Mouse (Mus musculus): ENCODE measurements around the gene Kif21a. TPM values are rescaled to one million over a fixed set of nuclear protein-coding genes. Genes with fewer than 3 reads are reported as not detected.

Kif21a gene
- polyA plus RNA-seq, 1 experiment from 2014 or later = 13.2 TPM

- peaks cover 9% of the 10 kb centered on the region; the same call in 1 of the 2 replicates for H3K36me3 ChIP-seq (ENCODE audit: control insufficient read depth, insufficient read depth, low read length)
- DNase-seq (ENCODE audit: low spot score) = no peak
- H3K9me3 ChIP-seq (ENCODE audit: control insufficient read depth, low read length) = no peaks in the 10 kb centered on the region
- no peak overlapping the region for H3K4me2 ChIP-seq (ENCODE audit: low read depth, low read length)
- no peak for ATAC-seq (ENCODE audit: low read depth)
- H3K4me1 ChIP-seq (ENCODE audit: control insufficient read depth, insufficient read depth, low read length) = no peaks in the 10 kb centered on the region
- no peak overlapping the region for H3K9ac ChIP-seq (ENCODE audit: low read depth, low read length)
- no peak overlapping the region for H3K27ac ChIP-seq (replicated peaks; ENCODE audit: low read depth, low read length)
- H3K4me3 ChIP-seq (ENCODE audit: low read depth, low read length) = no peak overlapping the region
- WGBS = 84% methylated on average over 1 of the region's 1 CpGs
- no peaks in the 10 kb centered on the region for H3K27me3 ChIP-seq (replicated peaks; ENCODE audit: control insufficient read depth, insufficient read depth, low read length)
Measured at GRCm38 (mm10) chr15:90938469-90938868, 111.3 kb downstream of the Kif21a start.

- peak; percentile 26 for DNase-seq (ENCODE audit: low spot score)
- Histone ChIP-seq H3K4me1 (ENCODE audit: control insufficient read depth, insufficient read depth, low read length) (no peaks in the 10 kb centered on the region), H3K27ac (replicated peaks; ENCODE audit: low read depth, low read length) (no peak overlapping the region), H3K27me3 (replicated peaks; ENCODE audit: control insufficient read depth, insufficient read depth, low read length) (no peaks in the 10 kb centered on the region), H3K4me2 (ENCODE audit: low read depth, low read length) (no peak overlapping the region), H3K9ac (ENCODE audit: low read depth, low read length) (no peak overlapping the region), H3K4me3 (ENCODE audit: low read depth, low read length) (no peak overlapping the region), H3K9me3 (ENCODE audit: control insufficient read depth, low read length) (no peaks in the 10 kb centered on the region), H3K36me3 (ENCODE audit: control insufficient read depth, insufficient read depth, low read length) (peaks cover 9% of the 10 kb centered on the region; the same call in 1 of the 2 replicates)
- no peak for ATAC-seq (ENCODE audit: low read depth)
- WGBS = 66% methylated on average over 6 of the region's 6 CpGs
Measured at GRCm38 (mm10) chr15:90935579-90935978, 114.2 kb downstream of the Kif21a start.

DNA sequence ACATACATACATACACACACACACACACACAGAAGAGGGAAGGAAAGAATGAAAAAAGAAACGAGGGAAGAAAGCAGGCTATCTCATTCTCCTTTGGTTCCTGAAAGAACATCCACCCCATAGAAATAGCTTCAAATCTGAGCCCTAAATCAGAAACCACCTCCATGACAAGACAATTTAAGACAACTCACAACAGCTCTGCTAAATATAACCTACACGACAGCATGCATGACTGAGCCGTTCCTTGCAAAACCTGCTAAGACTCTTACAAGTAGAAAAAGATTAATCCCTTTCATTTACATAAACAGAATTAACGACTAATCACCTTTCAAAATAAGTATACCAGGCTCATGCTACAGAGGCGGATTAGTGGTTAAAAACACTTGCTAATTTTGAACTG lies 118.3 kb downstream of the Kif21a start:
- no peak overlapping the region for H3K9ac ChIP-seq (ENCODE audit: low read depth, low read length)
- WGBS = 76% methylated on average over 5 of the region's 5 CpGs
- DNase-seq (ENCODE audit: low spot score) = no peak
- no peak overlapping the region for H3K27ac ChIP-seq (replicated peaks; ENCODE audit: low read depth, low read length)
- no peak for ATAC-seq (ENCODE audit: low read depth)
- no peak overlapping the region for H3K4me2 ChIP-seq (ENCODE audit: low read depth, low read length)
- no peaks in the 10 kb centered on the region for H3K4me1 ChIP-seq (ENCODE audit: control insufficient read depth, insufficient read depth, low read length)
- H3K27me3 ChIP-seq (replicated peaks; ENCODE audit: control insufficient read depth, insufficient read depth, low read length) = no peaks in the 10 kb centered on the region
- H3K36me3 ChIP-seq (ENCODE audit: control insufficient read depth, insufficient read depth, low read length) = peaks cover 3% of the 10 kb centered on the region; the same call in 1 of the 2 replicates
- H3K9me3 ChIP-seq (ENCODE audit: control insufficient read depth, low read length) = no peaks in the 10 kb centered on the region
- no peak overlapping the region for H3K4me3 ChIP-seq (ENCODE audit: low read depth, low read length)

- no peaks in the 10 kb centered on the region for H3K27me3 ChIP-seq (replicated peaks; ENCODE audit: control insufficient read depth, insufficient read depth, low read length)
- no peak overlapping the region for H3K27ac ChIP-seq (replicated peaks; ENCODE audit: low read depth, low read length)
- H3K9me3 ChIP-seq (ENCODE audit: control insufficient read depth, low read length) = no peaks in the 10 kb centered on the region
- DNase-seq (ENCODE audit: low spot score) (peak; percentile 11), ATAC-seq (ENCODE audit: low read depth) (no peak)
- WGBS = 19% methylated on average over 1 of the region's 1 CpGs
- H3K36me3 ChIP-seq (ENCODE audit: control insufficient read depth, insufficient read depth, low read length) = no peaks in the 10 kb centered on the region
- H3K4me3 ChIP-seq (ENCODE audit: low read depth, low read length) = no peak overlapping the region
- H3K4me2 ChIP-seq (ENCODE audit: low read depth, low read length) = no peak overlapping the region
- no peak overlapping the region for H3K9ac ChIP-seq (ENCODE audit: low read depth, low read length)
- H3K4me1 ChIP-seq (ENCODE audit: control insufficient read depth, insufficient read depth, low read length) = no peaks in the 10 kb centered on the region
Measured at GRCm38 (mm10) chr15:90929043-90929442, 120.7 kb downstream of the Kif21a start.

- no peak overlapping the region for H3K9ac ChIP-seq (ENCODE audit: low read depth, low read length)
- H3K4me2 ChIP-seq (ENCODE audit: low read depth, low read length) = no peak overlapping the region
- ATAC-seq (ENCODE audit: low read depth) (no peak), DNase-seq (ENCODE audit: low spot score) (no peak)
- 83% methylated on average over 9 of the region's 9 CpGs for WGBS
- no peaks in the 10 kb centered on the region for H3K4me1 ChIP-seq (ENCODE audit: control insufficient read depth, insufficient read depth, low read length)
- no peak overlapping the region for H3K4me3 ChIP-seq (ENCODE audit: low read depth, low read length)
- no peaks in the 10 kb centered on the region for H3K36me3 ChIP-seq (ENCODE audit: control insufficient read depth, insufficient read depth, low read length)
- H3K27me3 ChIP-seq (replicated peaks; ENCODE audit: control insufficient read depth, insufficient read depth, low read length) = no peaks in the 10 kb centered on the region
- no peak overlapping the region for H3K27ac ChIP-seq (replicated peaks; ENCODE audit: low read depth, low read length)
- H3K9me3 ChIP-seq (ENCODE audit: control insufficient read depth, low read length) = no peaks in the 10 kb centered on the region
Measured at GRCm38 (mm10) chr15:90896480-90896879, 153.3 kb downstream of the Kif21a start.

DNA sequence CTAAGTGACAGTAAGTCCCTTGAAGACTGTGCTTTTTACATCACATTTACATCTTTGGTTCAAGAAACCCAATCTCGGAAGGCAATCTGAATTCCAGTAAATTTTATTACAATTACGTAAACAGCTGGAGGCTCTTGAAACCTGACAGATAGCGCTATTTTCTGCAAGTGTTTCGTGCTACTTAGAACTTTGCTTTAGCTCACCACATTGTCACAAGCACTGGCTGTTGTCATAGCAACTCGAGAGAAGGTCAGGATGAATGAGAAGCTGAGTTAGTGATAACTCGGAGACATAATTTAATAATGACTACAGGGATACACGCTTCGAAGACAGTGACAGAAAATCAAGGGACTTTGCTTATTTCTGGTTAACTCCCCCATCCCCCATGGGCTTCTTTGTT lies 162.3 kb downstream of the Kif21a start:
- Histone ChIP-seq H3K27ac (replicated peaks; ENCODE audit: low read depth, low read length) (no peak overlapping the region), H3K9me3 (ENCODE audit: control insufficient read depth, low read length) (no peaks in the 10 kb centered on the region), H3K4me1 (ENCODE audit: control insufficient read depth, insufficient read depth, low read length) (no peaks in the 10 kb centered on the region), H3K9ac (ENCODE audit: low read depth, low read length) (no peak overlapping the region), H3K27me3 (replicated peaks; ENCODE audit: control insufficient read depth, insufficient read depth, low read length) (no peaks in the 10 kb centered on the region), H3K4me2 (ENCODE audit: low read depth, low read length) (no peak overlapping the region), H3K4me3 (ENCODE audit: low read depth, low read length) (no peak overlapping the region), H3K36me3 (ENCODE audit: control insufficient read depth, insufficient read depth, low read length) (no peaks in the 10 kb centered on the region)
- DNase-seq (ENCODE audit: low spot score) = no peak
- no peak for ATAC-seq (ENCODE audit: low read depth)
- 74% methylated on average over 8 of the region's 8 CpGs for WGBS

Other genes starting within 250 kb of the Kif21a start
- gene Abcd2, start 141.9 kb upstream of the Kif21a start, polyA plus RNA-seq (2014; fragmentation: Nextera tagmentation; extraction: Ambion mirVana) = 4.3 and 4.8 TPM in 2 replicates
- gene CN725425, start 149.5 kb upstream of the Kif21a start, polyA plus RNA-seq (2014; fragmentation: Nextera tagmentation; extraction: Ambion mirVana) = not detected in 2 replicates